Mouse (Mus musculus) skeletal muscle tissue, adult 2 months (tissue): Measurements from ENCODE around the gene Macrod2.

Source experiments
- DNase-seq: peaks from one replicate; pipeline ENCODE4 v3.0.0-alpha.2; 2012; ENCODE audit warnings: low read depth, low spot score

The Macrod2 gene

GRCm38 (mm10) chr2:141825606-141826495, 1430.7 kb downstream of the Macrod2 start:
- DNase-seq: no peak

GRCm38 (mm10) chr2:141830496-141830895, 1435.4 kb downstream of the Macrod2 start:
- DNase-seq: no peak

GRCm38 (mm10) chr2:141831515-141831914, 1436.4 kb downstream of the Macrod2 start:
- no peak for DNase-seq

- DNase-seq: no peak
These were observed 1439.2 kb downstream of the Macrod2 start for GRCm38 (mm10) chr2:141834156-141834782.

GRCm38 (mm10) chr2:141844408-141845175, 1449.5 kb downstream of the Macrod2 start:
- no peak for DNase-seq

GRCm38 (mm10) chr2:141859220-141859619, 1464.1 kb downstream of the Macrod2 start:
- DNase-seq: no peak

GRCm38 (mm10) chr2:141861679-141862268, 1466.7 kb downstream of the Macrod2 start:
- DNase-seq: no peak

- no peak for DNase-seq
These were observed 1467.6 kb downstream of the Macrod2 start for GRCm38 (mm10) chr2:141862531-141863265.

GRCm38 (mm10) chr2:141863628-141864165, 1468.6 kb downstream of the Macrod2 start:
- no peak for DNase-seq

- no peak for DNase-seq
These were observed 1475.8 kb downstream of the Macrod2 start for GRCm38 (mm10) chr2:141870930-141871329.

GRCm38 (mm10) chr2:141876155-141876851, 1481.2 kb downstream of the Macrod2 start:
- DNase-seq: no peak

GRCm38 (mm10) chr2:141876958-141877357, 1481.8 kb downstream of the Macrod2 start:
- DNase-seq: no peak

- no peak for DNase-seq
These were observed 1483.4 kb downstream of the Macrod2 start for GRCm38 (mm10) chr2:141878473-141878872.

GRCm38 (mm10) chr2:141879711-141880110, 1484.6 kb downstream of the Macrod2 start:
- no peak for DNase-seq

- DNase-seq: no peak
These were observed 1491.8 kb downstream of the Macrod2 start for GRCm38 (mm10) chr2:141886694-141887474.

- DNase-seq: no peak
These were observed 1494.4 kb downstream of the Macrod2 start for GRCm38 (mm10) chr2:141889497-141889896.

- DNase-seq: no peak
These were observed 1502.8 kb downstream of the Macrod2 start for GRCm38 (mm10) chr2:141897951-141898350.

GRCm38 (mm10) chr2:141911831-141912447, 1516.8 kb downstream of the Macrod2 start:
- DNase-seq: no peak

GRCm38 (mm10) chr2:141913486-141913885, 1518.4 kb downstream of the Macrod2 start:
- no peak for DNase-seq
